Mouse (Mus musculus) small intestine, adult 2 months (tissue): ENCODE results near the gene Atf6.

Experiments used
- CTCF ChIP-seq: fragments of 200-500 bp; IDR thresholded peaks from 2 replicates; pipeline ENCODE4 v1.5.1; 2012; ENCODE audit warnings: low read depth, mild to moderate bottlenecking, control low read depth, inconsistent platforms, low read length, moderate library complexity, mixed read lengths; ENCODE audit not compliant: insufficient replicate concordance, insufficient read length; ENCODE audit errors: extremely low read depth
- POLR2A ChIP-seq: fragments of 200-500 bp; IDR thresholded peaks from 2 replicates; pipeline ENCODE4 v1.6.1; 2012; ENCODE audit warnings: low read depth, mild to moderate bottlenecking, control low read depth, inconsistent platforms, low read length, moderate library complexity

- TF ChIP-seq CTCF (no peak), POLR2A (no peak)
These were observed 94.1 kb downstream of the Atf6 start for GRCm38 (mm10) chr1:170773506-170773905.
